Mouse (Mus musculus): ENCODE data around the gene Slc45a3. TPM values are rescaled to one million over a fixed set of nuclear protein-coding genes. Genes with fewer than 3 reads are reported as not detected.

The Slc45a3 gene
- polyA plus RNA-seq, 1 experiment, result 5.7 TPM

- no peak for DNase-seq (ENCODE audit: low spot score)
These were observed 64.3 kb downstream of the Slc45a3 start for GRCm38 (mm10) chr1:132026925-132027646.

DNA sequence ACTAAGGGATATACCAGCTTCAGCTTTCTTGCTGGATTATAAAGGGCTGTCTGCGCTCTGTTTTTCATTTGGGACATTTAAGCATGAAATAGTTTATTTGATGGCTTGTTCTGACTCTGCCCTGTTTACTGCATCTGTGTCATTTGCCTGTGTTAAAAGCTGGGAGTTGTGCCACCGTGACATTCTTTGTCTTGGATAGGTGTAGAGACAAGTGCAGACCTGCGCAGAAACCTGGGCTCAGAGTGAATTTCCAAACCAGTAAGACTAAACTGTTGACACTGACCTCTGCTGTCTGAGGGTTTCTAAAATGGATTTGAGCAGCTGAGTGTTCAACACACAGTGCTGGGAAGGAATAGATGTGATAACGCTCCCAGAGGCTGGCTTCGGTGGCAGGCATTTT, 65.2 kb downstream of the Slc45a3 start:
- DNase-seq (ENCODE audit: low spot score), result no peak

DNA sequence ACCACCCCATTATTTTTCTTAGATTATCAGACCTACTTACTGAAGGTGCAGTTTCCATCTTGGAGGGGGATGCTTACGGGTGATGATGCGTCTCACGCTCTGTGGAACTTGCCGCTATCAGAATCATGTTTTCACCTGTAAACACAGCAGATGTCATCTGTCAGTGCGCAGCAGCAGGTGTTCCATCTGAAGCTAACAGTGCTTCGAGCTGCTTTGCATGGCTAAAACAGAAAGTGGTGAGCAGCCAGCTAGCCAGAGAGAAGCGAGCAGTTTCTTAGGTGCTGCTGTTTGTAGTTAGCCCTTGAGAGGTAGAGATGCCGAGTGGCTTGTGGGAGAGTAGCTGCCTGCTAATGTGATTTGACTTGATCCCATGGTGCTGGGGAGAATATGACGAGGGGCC, 65.6 kb downstream of the Slc45a3 start:
- DNase-seq (ENCODE audit: low spot score), result no peak

- no peak for DNase-seq (ENCODE audit: low spot score)
These were observed 67.8 kb downstream of the Slc45a3 start for GRCm38 (mm10) chr1:132030574-132030973.

DNA sequence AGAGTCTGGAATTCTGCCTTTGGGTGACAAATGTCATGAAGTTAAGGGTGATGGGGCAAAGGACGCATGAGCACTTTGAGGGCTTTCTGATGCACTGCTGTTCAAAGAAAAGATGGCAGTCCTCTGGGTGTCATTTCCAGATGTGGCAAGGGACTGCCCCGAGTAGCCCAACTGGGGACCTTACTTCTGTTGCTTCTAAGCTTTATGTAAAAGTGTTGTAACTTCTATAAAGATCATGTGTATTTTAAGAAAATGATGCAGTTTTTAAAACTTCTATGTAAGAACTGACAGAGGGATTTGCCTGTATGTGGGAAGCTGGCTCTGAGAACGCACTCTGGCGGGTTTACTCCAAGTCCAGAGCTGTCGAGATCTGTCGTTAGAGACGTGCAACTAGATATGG, 69.4 kb downstream of the Slc45a3 start:
- no peak for DNase-seq (ENCODE audit: low spot score)

Other genes with a start within 250 kb of the Slc45a3 start
- gene Slc26a9, start 218.9 kb upstream of the Slc45a3 start, polyA plus RNA-seq (2012; rRNA removed), result 0.01 TPM in 1 of 2 replicates, not detected in the other
- gene Pm20d1, start 165.6 kb upstream of the Slc45a3 start, polyA plus RNA-seq (2012; rRNA removed), result 6.5 TPM in 2 replicates
- 20.7 and 28.1 TPM in 2 replicates for gene Slc41a1, start 135.5 kb upstream of the Slc45a3 start, polyA plus RNA-seq (2012; rRNA removed)
- 32.8 and 37.7 TPM in 2 replicates for gene Rab29, start 95.7 kb upstream of the Slc45a3 start, polyA plus RNA-seq (2012; rRNA removed)
- gene Nucks1, start 52.4 kb upstream of the Slc45a3 start, polyA plus RNA-seq (2012; rRNA removed), result 23.2 and 32.6 TPM in 2 replicates
- 35.7 and 51.0 TPM in 2 replicates for gene Elk4, start 44.6 kb downstream of the Slc45a3 start, polyA plus RNA-seq (2012; rRNA removed)
- 35.2 and 43.2 TPM in 2 replicates for gene Mfsd4a, start 105.1 kb downstream of the Slc45a3 start, polyA plus RNA-seq (2012; rRNA removed)
- gene Cdk18, start 176.7 kb downstream of the Slc45a3 start, polyA plus RNA-seq (2012; rRNA removed), result 20.5 and 26.8 TPM in 2 replicates
- 0.23 and 0.32 TPM in 2 replicates for gene Lemd1, start 228.5 kb downstream of the Slc45a3 start, polyA plus RNA-seq (2012; rRNA removed)
- gene AC124108.1, start 228.5 kb downstream of the Slc45a3 start, polyA plus RNA-seq (2012; rRNA removed), result 0.15 and 0.21 TPM in 2 replicates

Measured in urinary bladder, adult 2 months (tissue).